Mouse (Mus musculus): ENCODE results near the gene Snx9. TPM values are rescaled to one million over a fixed set of nuclear protein-coding genes. Genes with fewer than 3 reads are reported as not detected.

Snx9 gene
- polyA plus RNA-seq, 1 experiment from 2014 or later: 5.9 TPM

GRCm38 (mm10) chr17:5798900-5799299 lies 42.2 kb upstream of the Snx9 start:
- Histone ChIP-seq H3K4me1 (ENCODE audit: control insufficient read depth, insufficient read depth, low read length) (no peaks in the 10 kb centered on the region), H3K36me3 (ENCODE audit: control insufficient read depth, insufficient read depth, low read length) (no peaks in the 10 kb centered on the region), H3K4me3 (ENCODE audit: low read depth, low read length) (no peak overlapping the region), H3K4me2 (ENCODE audit: low read length) (no peak overlapping the region), H3K27me3 (ENCODE audit: control insufficient read depth, insufficient read depth, low read depth, low read length) (no peaks in the 10 kb centered on the region), H3K9ac (ENCODE audit: low read depth, low read length) (no peak overlapping the region), H3K9me3 (replicated peaks; ENCODE audit: control insufficient read depth, low read length, poor library complexity, severe bottlenecking) (no peaks in the 10 kb centered on the region), H3K27ac (ENCODE audit: low read length) (no peak overlapping the region)
- 83% methylated on average over 5 of the region's 5 CpGs for WGBS
- no peak for ATAC-seq

DNA sequence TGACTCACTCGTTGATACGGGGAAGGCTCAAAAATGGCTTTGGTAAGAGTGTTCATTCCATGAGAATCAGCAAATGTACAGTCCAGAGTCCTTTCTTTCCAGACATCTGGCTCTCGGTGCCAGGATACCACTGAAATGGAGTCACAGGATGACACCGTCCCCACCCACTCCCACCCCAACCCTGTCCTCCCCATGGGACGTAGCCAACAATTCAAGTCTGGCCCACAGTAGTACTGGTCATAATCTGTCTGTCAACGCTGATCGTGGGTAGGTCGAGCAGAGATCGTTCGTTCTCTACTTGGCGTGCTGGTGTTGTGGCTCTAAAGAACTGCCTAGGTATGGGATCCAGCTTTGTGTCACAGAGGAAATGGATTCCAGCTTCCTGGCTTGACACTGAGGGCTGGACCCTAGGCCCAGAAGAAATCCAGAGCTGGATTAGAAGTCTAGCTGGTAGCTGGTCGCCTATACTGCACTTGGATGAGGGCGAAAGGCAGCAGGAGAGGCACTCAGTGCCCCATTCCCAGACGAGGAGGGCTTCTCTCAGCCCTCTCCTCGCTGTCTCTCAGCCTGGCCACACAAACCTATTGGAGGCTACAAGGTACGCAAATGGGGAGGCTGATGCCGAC lies 41.6 kb upstream of the Snx9 start:
- no peaks in the 10 kb centered on the region for H3K36me3 ChIP-seq (ENCODE audit: control insufficient read depth, insufficient read depth, low read length)
- no peak for ATAC-seq
- H3K27me3 ChIP-seq (ENCODE audit: control insufficient read depth, insufficient read depth, low read depth, low read length): no peaks in the 10 kb centered on the region
- no peak overlapping the region for H3K4me3 ChIP-seq (ENCODE audit: low read depth, low read length)
- H3K9me3 ChIP-seq (replicated peaks; ENCODE audit: control insufficient read depth, low read length, poor library complexity, severe bottlenecking): no peaks in the 10 kb centered on the region
- no peak overlapping the region for H3K4me2 ChIP-seq (ENCODE audit: low read length)
- H3K27ac ChIP-seq (ENCODE audit: low read length): no peak overlapping the region
- no peak overlapping the region for H3K9ac ChIP-seq (ENCODE audit: low read depth, low read length)
- WGBS: 87% methylated on average over 17 of the region's 17 CpGs
- no peaks in the 10 kb centered on the region for H3K4me1 ChIP-seq (ENCODE audit: control insufficient read depth, insufficient read depth, low read length)

DNA sequence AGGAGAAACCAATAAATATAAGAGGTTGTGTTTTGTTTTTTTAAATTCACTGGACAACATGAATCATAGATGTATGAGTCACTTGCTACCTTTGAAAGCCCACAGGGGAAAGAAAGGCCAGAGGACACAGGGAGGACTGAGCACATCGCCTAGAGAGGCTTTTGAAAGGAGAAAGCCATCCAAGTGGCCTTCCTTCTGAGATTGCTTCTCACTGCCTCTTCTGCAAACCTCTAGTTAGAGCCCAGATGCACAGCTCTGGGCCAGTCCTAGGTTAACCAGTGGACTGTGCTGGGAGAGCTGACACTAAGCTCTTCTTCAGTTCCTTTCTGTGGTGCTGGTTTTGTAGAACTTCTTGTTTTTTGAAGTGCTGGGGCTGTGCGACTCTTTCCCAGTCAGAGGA lies 40.9 kb upstream of the Snx9 start:
- Histone ChIP-seq H3K27ac (ENCODE audit: low read length) (no peak overlapping the region), H3K36me3 (ENCODE audit: control insufficient read depth, insufficient read depth, low read length) (no peaks in the 10 kb centered on the region), H3K27me3 (ENCODE audit: control insufficient read depth, insufficient read depth, low read depth, low read length) (no peaks in the 10 kb centered on the region), H3K4me1 (ENCODE audit: control insufficient read depth, insufficient read depth, low read length) (no peaks in the 10 kb centered on the region), H3K9ac (ENCODE audit: low read depth, low read length) (no peak overlapping the region), H3K4me2 (ENCODE audit: low read length) (no peak overlapping the region), H3K9me3 (replicated peaks; ENCODE audit: control insufficient read depth, low read length, poor library complexity, severe bottlenecking) (no peaks in the 10 kb centered on the region), H3K4me3 (ENCODE audit: low read depth, low read length) (no peak overlapping the region)
- no peak for ATAC-seq
- 84% methylated on average over 2 of the region's 2 CpGs for WGBS

- no peak for ATAC-seq
- no peaks in the 10 kb centered on the region for H3K9me3 ChIP-seq (replicated peaks; ENCODE audit: control insufficient read depth, low read length, poor library complexity, severe bottlenecking)
- H3K9ac ChIP-seq (ENCODE audit: low read depth, low read length): no peak overlapping the region
- 78% methylated on average over 7 of the region's 7 CpGs for WGBS
- no peak overlapping the region for H3K27ac ChIP-seq (ENCODE audit: low read length)
- H3K27me3 ChIP-seq (ENCODE audit: control insufficient read depth, insufficient read depth, low read depth, low read length): no peaks in the 10 kb centered on the region
- no peak overlapping the region for H3K4me2 ChIP-seq (ENCODE audit: low read length)
- H3K4me1 ChIP-seq (ENCODE audit: control insufficient read depth, insufficient read depth, low read length): no peaks in the 10 kb centered on the region
- H3K4me3 ChIP-seq (ENCODE audit: low read depth, low read length): no peak overlapping the region
- H3K36me3 ChIP-seq (ENCODE audit: control insufficient read depth, insufficient read depth, low read length): no peaks in the 10 kb centered on the region
Measured at GRCm38 (mm10) chr17:5800824-5801560, 40.1 kb upstream of the Snx9 start.

DNA sequence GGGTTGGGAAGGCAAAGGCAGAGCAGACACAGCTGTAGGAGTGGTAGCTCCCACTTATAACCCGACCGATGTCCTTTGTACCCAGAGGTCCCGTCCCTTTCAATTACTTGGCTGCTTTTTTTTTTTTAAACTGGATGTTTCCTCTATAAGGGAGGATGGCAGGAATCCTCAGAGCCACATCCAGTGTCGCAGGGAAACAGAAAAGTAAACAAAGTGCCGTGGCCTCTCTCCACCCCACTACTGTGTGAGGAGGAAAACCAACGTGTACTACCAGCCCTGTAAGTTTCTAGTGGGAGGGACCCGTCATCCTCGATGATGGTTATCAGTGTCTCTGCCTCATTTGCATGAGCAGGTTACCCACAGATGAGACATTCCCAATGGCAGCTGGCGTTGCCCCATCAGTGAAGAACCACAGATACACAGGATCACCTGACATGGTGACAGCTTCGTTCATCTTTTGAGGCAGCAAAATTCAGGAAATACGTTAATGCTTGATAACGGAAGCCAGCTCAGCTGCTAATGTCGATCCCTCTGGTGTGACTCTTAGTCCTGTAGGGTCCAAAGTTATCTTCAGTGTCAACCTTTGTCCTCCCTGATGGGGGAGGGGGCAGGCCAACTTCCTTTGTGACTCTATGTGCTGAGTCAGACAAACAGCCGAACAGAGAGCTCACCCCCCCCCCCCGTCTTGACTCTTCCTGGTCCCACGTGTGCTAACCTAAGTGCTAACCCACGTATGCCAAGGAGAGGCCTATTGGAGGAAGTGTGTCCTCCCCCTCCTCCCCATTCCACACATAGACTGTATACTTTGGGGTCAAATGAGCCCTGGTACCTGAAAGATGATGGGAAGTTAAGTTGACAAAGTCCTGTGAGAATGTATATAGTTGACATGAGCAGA lies 39.1 kb upstream of the Snx9 start:
- ATAC-seq: no peak
- WGBS: 84% methylated on average over 17 of the region's 17 CpGs
- H3K4me1 ChIP-seq (ENCODE audit: control insufficient read depth, insufficient read depth, low read length): no peaks in the 10 kb centered on the region
- no peak overlapping the region for H3K27ac ChIP-seq (ENCODE audit: low read length)
- no peak overlapping the region for H3K4me3 ChIP-seq (ENCODE audit: low read depth, low read length)
- no peaks in the 10 kb centered on the region for H3K36me3 ChIP-seq (ENCODE audit: control insufficient read depth, insufficient read depth, low read length)
- no peaks in the 10 kb centered on the region for H3K27me3 ChIP-seq (ENCODE audit: control insufficient read depth, insufficient read depth, low read depth, low read length)
- H3K9me3 ChIP-seq (replicated peaks; ENCODE audit: control insufficient read depth, low read length, poor library complexity, severe bottlenecking): no peaks in the 10 kb centered on the region
- H3K4me2 ChIP-seq (ENCODE audit: low read length): no peak overlapping the region
- H3K9ac ChIP-seq (ENCODE audit: low read depth, low read length): no peak overlapping the region

GRCm38 (mm10) chr17:5802656-5802955 lies 38.5 kb upstream of the Snx9 start:
- no peaks in the 10 kb centered on the region for H3K27me3 ChIP-seq (ENCODE audit: control insufficient read depth, insufficient read depth, low read depth, low read length)
- 86% methylated on average over 5 of the region's 5 CpGs for WGBS
- no peaks in the 10 kb centered on the region for H3K9me3 ChIP-seq (replicated peaks; ENCODE audit: control insufficient read depth, low read length, poor library complexity, severe bottlenecking)
- H3K36me3 ChIP-seq (ENCODE audit: control insufficient read depth, insufficient read depth, low read length): no peaks in the 10 kb centered on the region
- no peak overlapping the region for H3K9ac ChIP-seq (ENCODE audit: low read depth, low read length)
- no peak overlapping the region for H3K27ac ChIP-seq (ENCODE audit: low read length)
- no peaks in the 10 kb centered on the region for H3K4me1 ChIP-seq (ENCODE audit: control insufficient read depth, insufficient read depth, low read length)
- no peak overlapping the region for H3K4me3 ChIP-seq (ENCODE audit: low read depth, low read length)
- no peak for ATAC-seq
- no peak overlapping the region for H3K4me2 ChIP-seq (ENCODE audit: low read length)

GRCm38 (mm10) chr17:5803229-5804012 lies 37.7 kb upstream of the Snx9 start:
- no peak for ATAC-seq
- Histone ChIP-seq H3K4me3 (ENCODE audit: low read depth, low read length) (no peak overlapping the region), H3K4me2 (ENCODE audit: low read length) (no peak overlapping the region), H3K9ac (ENCODE audit: low read depth, low read length) (no peak overlapping the region), H3K27me3 (ENCODE audit: control insufficient read depth, insufficient read depth, low read depth, low read length) (no peaks in the 10 kb centered on the region), H3K27ac (ENCODE audit: low read length) (no peak overlapping the region), H3K9me3 (replicated peaks; ENCODE audit: control insufficient read depth, low read length, poor library complexity, severe bottlenecking) (no peaks in the 10 kb centered on the region), H3K4me1 (ENCODE audit: control insufficient read depth, insufficient read depth, low read length) (no peaks in the 10 kb centered on the region), H3K36me3 (ENCODE audit: control insufficient read depth, insufficient read depth, low read length) (no peaks in the 10 kb centered on the region)
- 91% methylated on average over 10 of the region's 10 CpGs for WGBS

GRCm38 (mm10) chr17:5804370-5805150 lies 36.6 kb upstream of the Snx9 start:
- no peaks in the 10 kb centered on the region for H3K27me3 ChIP-seq (ENCODE audit: control insufficient read depth, insufficient read depth, low read depth, low read length)
- no peak overlapping the region for H3K4me2 ChIP-seq (ENCODE audit: low read length)
- ATAC-seq: no peak
- H3K27ac ChIP-seq (ENCODE audit: low read length): no peak overlapping the region
- H3K4me3 ChIP-seq (ENCODE audit: low read depth, low read length): no peak overlapping the region
- no peaks in the 10 kb centered on the region for H3K36me3 ChIP-seq (ENCODE audit: control insufficient read depth, insufficient read depth, low read length)
- H3K9ac ChIP-seq (ENCODE audit: low read depth, low read length): no peak overlapping the region
- WGBS: 83% methylated on average over 12 of the region's 12 CpGs
- H3K9me3 ChIP-seq (replicated peaks; ENCODE audit: control insufficient read depth, low read length, poor library complexity, severe bottlenecking): no peaks in the 10 kb centered on the region
- no peaks in the 10 kb centered on the region for H3K4me1 ChIP-seq (ENCODE audit: control insufficient read depth, insufficient read depth, low read length)
